Mouse (Mus musculus): ENCODE measurements at regions not wholly inside any gene's neighbourhood (a gene's known extent, or its start where the extent isn't known, plus 50 kb on each side); places are given as distances from the start of the nearest gene placed in this dataset.
"Not testable (repeated sequence)": the region's sequence is repeated elsewhere in the genome, so short reads cannot be mapped to it uniquely, and the experiment has no call there.

DNA sequence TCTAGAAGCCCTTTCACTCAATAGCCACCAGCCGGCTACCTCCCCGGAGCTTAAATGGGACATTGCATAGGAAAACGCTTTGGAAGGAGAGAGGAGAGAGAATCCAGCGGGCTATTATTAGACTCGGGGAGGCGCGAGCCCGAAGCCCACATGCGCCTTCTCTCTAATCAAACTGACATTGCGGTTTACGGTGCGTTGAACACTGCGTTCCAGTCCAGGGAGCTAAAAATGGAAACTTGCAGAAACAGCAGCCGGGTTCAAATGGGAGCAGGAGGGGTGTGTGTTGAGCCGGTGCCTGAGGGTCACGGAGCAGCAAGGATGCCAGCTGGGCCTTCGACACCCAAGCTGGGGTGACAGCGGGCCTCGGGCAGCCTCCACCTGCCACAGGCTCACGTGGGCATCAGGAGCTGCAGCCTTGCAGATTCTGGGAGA, 115.1 kb downstream of the Suds3 start:
- no peaks in the 10 kb centered on the region; the same call in 1 of the 2 replicates for H3K9me3 ChIP-seq (ENCODE audit: low read length)

DNA sequence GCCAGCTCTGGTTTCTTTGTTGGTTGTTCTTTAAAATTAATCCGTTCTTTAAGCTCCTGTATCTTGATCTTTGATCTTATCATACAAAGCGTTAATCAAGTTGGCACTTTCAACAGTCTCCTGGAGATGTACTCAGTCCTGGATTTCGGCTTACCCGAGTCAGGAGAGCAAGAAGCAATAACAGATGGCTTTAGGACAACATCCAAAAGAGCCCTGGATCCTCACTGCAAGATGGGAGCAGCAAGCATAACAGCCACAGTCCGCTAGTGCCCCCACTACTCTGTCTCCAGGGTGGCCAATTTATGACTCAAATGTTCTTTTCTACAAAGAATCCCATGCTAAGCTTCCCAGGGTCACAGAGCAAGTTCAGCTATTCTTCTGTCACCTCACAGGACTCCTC, 121.4 kb downstream of the Suds3 start:
- H3K27me3 ChIP-seq (replicated peaks; ENCODE audit: insufficient read depth, low read length): no peaks in the 10 kb centered on the region
- H3K9me3 ChIP-seq (ENCODE audit: low read length): no peaks in the 10 kb centered on the region
- no peak overlapping the region for H3K4me2 ChIP-seq (replicated peaks; ENCODE audit: low read depth, low read length)
- 38% methylated on average over 5 of the region's 5 CpGs for WGBS
- no peak overlapping the region for H3K9ac ChIP-seq (replicated peaks; ENCODE audit: low read depth)
- H3K36me3 ChIP-seq (ENCODE audit: insufficient read depth, low read length): no peaks in the 10 kb centered on the region
- TF ChIP-seq EP300 (IDR thresholded peaks at IDR 0.05): no peak
- no peak for TF ChIP-seq CTCF (IDR thresholded peaks at IDR 0.05)
- H3K4me3 ChIP-seq (ENCODE audit: low read depth, low read length): no peak overlapping the region
- DNase-seq (ENCODE audit: low spot score) (no peak), ATAC-seq (no peak)
- H3K27ac ChIP-seq (ENCODE audit: low read length): no peak overlapping the region
- H3K4me1 ChIP-seq (ENCODE audit: insufficient read depth, low read depth, low read length): no peaks in the 10 kb centered on the region

More for the DNA sequence above, 115.1 kb downstream of the Suds3 start:
- 83% methylated on average over 20 of the region's 20 CpGs for WGBS
- no peak for TF ChIP-seq EP300 (IDR thresholded peaks at IDR 0.05)
- TF ChIP-seq CTCF (IDR thresholded peaks at IDR 0.05): no peak
- Histone ChIP-seq H3K4me2 (replicated peaks; ENCODE audit: low read depth, low read length) (no peak overlapping the region), H3K4me3 (ENCODE audit: low read depth, low read length) (no peak overlapping the region), H3K27me3 (replicated peaks; ENCODE audit: insufficient read depth, low read length) (no peaks in the 10 kb centered on the region), H3K9ac (replicated peaks; ENCODE audit: low read depth) (no peak overlapping the region), H3K4me1 (ENCODE audit: insufficient read depth, low read depth, low read length) (no peaks in the 10 kb centered on the region), H3K27ac (ENCODE audit: low read length) (no peak overlapping the region), H3K36me3 (ENCODE audit: insufficient read depth, low read length) (no peaks in the 10 kb centered on the region)
- DNase-seq (ENCODE audit: low spot score): no peak
- no peak for ATAC-seq

DNA sequence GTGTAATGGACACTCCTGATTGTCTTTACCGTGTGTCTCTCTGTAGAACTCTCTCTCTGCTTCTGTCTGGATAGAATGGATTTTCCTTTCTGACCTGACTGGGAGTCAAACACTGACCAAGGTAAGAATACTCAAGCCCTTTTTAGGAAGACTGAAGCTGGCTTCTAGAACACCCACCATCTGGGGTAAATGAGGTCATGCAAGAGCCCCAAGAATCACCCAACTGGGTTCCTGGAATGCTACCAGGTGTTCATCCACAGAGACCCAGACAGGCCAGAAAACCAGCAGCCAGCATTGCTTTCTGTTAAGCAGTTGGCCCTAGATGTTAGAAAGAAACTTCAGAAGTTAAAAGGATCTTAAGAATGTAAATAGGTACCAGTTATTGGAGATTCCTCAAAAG, 122.2 kb downstream of the Suds3 start:
- no peaks in the 10 kb centered on the region for H3K9me3 ChIP-seq (ENCODE audit: low read length)
- H3K4me3 ChIP-seq (ENCODE audit: low read depth, low read length): no peak overlapping the region
- H3K4me2 ChIP-seq (replicated peaks; ENCODE audit: low read depth, low read length): no peak overlapping the region
- no peaks in the 10 kb centered on the region for H3K27me3 ChIP-seq (replicated peaks; ENCODE audit: insufficient read depth, low read length)
- ATAC-seq (no peak), DNase-seq (ENCODE audit: low spot score) (no peak)
- no peak overlapping the region for H3K9ac ChIP-seq (replicated peaks; ENCODE audit: low read depth)
- no peaks in the 10 kb centered on the region for H3K36me3 ChIP-seq (ENCODE audit: insufficient read depth, low read length)
- TF ChIP-seq CTCF (IDR thresholded peaks at IDR 0.05) (no peak), EP300 (IDR thresholded peaks at IDR 0.05) (no peak)
- H3K4me1 ChIP-seq (ENCODE audit: insufficient read depth, low read depth, low read length): no peaks in the 10 kb centered on the region
- no peak overlapping the region for H3K27ac ChIP-seq (ENCODE audit: low read length)
- 89% methylated on average over 1 of the region's 1 CpGs for WGBS

GRCm38 (mm10) chr5:116991461-116991860, 124.5 kb downstream of the Suds3 start:
- ATAC-seq: no peak
- Histone ChIP-seq H3K27me3 (replicated peaks; ENCODE audit: insufficient read depth, low read length) (no peaks in the 10 kb centered on the region), H3K9ac (replicated peaks; ENCODE audit: low read depth) (no peak overlapping the region), H3K4me1 (ENCODE audit: insufficient read depth, low read depth, low read length) (no peaks in the 10 kb centered on the region), H3K27ac (ENCODE audit: low read length) (no peak overlapping the region), H3K36me3 (ENCODE audit: insufficient read depth, low read length) (no peaks in the 10 kb centered on the region), H3K4me2 (replicated peaks; ENCODE audit: low read depth, low read length) (no peak overlapping the region), H3K9me3 (ENCODE audit: low read length) (no peaks in the 10 kb centered on the region), H3K4me3 (ENCODE audit: low read depth, low read length) (no peak overlapping the region)
- 84% methylated on average over 6 of the region's 6 CpGs for WGBS
- TF ChIP-seq CTCF (IDR thresholded peaks at IDR 0.05) (no peak), EP300 (IDR thresholded peaks at IDR 0.05) (no peak)
- DNase-seq (ENCODE audit: low spot score): no peak

DNA sequence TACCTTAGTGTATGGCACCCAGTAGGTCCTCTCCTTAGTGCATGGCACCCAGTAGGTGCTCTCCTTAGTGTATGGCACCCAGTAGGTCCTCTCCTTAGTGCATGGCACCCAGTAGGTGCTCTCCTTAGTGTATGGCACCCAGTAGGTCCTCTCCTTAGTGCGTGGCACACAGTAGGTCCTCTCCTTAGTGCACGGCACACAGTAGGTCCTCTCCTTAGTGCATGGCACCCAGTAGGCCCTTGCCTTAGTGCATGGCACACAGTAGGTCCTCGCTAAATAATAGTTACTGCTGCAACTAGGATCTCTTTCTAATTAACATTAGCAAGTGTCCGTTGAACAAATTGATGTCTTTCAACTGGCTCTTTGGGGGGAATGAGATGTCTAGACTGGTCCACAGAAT, 144.4 kb downstream of the Suds3 start:
- not testable (repeated sequence) for H3K27ac ChIP-seq (ENCODE audit: low read length); H3K4me2 ChIP-seq (replicated peaks; ENCODE audit: low read depth, low read length); H3K9me3 ChIP-seq (ENCODE audit: low read length); DNase-seq (ENCODE audit: low spot score); H3K27me3 ChIP-seq (replicated peaks; ENCODE audit: insufficient read depth, low read length); H3K4me1 ChIP-seq (ENCODE audit: insufficient read depth, low read depth, low read length); H3K36me3 ChIP-seq (ENCODE audit: insufficient read depth, low read length); ATAC-seq; H3K4me3 ChIP-seq (ENCODE audit: low read depth, low read length); H3K9ac ChIP-seq (replicated peaks; ENCODE audit: low read depth)
- WGBS: 84% methylated on average over 4 of the region's 4 CpGs

DNA sequence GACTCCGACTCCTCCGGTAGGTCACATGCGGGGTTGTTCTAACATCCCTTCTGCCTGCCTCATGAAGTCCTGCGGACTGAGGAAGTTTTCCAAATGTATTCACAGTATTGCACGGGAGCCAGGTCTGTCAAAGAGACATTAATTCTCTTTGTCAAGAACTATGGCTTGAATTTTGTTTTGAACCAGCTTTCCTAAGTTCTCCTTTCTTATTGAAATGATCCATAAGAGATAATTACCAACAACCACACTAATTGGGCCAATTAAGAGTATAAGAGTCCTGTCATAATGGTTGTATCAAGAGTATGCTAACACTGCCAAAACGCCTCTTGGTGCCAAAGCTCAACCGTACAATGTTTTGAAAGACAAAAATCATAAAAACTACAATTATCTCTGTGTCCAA, 151.7 kb downstream of the Suds3 start:
- DNase-seq (ENCODE audit: low spot score) (no peak), ATAC-seq (no peak)
- 85% methylated on average over 7 of the region's 7 CpGs for whole genome bisulfite sequencing
- Histone ChIP-seq H3K27ac (ENCODE audit: low read length) (no peak overlapping the region), H3K4me3 (ENCODE audit: low read depth, low read length) (no peak overlapping the region), H3K9me3 (ENCODE audit: low read length) (no peaks in the 10 kb centered on the region), H3K4me2 (replicated peaks; ENCODE audit: low read depth, low read length) (no peak overlapping the region), H3K36me3 (ENCODE audit: insufficient read depth, low read length) (no peaks in the 10 kb centered on the region), H3K4me1 (ENCODE audit: insufficient read depth, low read depth, low read length) (no peaks in the 10 kb centered on the region), H3K27me3 (replicated peaks; ENCODE audit: insufficient read depth, low read length) (no peaks in the 10 kb centered on the region), H3K9ac (replicated peaks; ENCODE audit: low read depth) (no peak overlapping the region)
- no peak for TF ChIP-seq EP300 (IDR thresholded peaks at IDR 0.05)
- TF ChIP-seq CTCF (IDR thresholded peaks at IDR 0.05): no peak

DNA sequence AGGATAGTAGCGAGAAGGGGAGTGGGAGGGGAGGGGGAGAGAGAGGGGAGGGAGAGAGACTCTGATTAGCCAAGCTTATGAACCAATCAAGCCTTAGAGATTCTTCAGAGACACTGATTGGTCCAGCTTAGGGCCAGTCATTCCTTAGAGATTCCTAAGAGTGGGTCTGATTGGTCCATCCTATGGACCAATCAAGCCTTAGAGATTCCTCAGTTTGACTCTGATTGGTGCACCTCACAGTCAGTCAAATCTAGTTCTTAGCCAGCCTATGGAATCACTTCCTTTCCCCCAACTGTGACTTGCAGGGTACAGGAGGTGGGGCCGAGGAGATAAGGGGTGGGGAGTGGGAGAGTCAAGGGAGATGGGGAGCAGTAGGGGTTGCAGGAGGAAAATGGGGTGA, 152.8 kb downstream of the Suds3 start:
- no peak overlapping the region for H3K27ac ChIP-seq (ENCODE audit: low read length)
- no peak for DNase-seq (ENCODE audit: low spot score)
- ATAC-seq: no peak
- no peaks in the 10 kb centered on the region for H3K4me1 ChIP-seq (ENCODE audit: insufficient read depth, low read depth, low read length)
- no peaks in the 10 kb centered on the region for H3K36me3 ChIP-seq (ENCODE audit: insufficient read depth, low read length)
- no peak overlapping the region for H3K4me3 ChIP-seq (ENCODE audit: low read depth, low read length)
- H3K9ac ChIP-seq (replicated peaks; ENCODE audit: low read depth): no peak overlapping the region
- H3K9me3 ChIP-seq (ENCODE audit: low read length): no peaks in the 10 kb centered on the region
- WGBS: 49% methylated on average over 2 of the region's 2 CpGs
- TF ChIP-seq EP300 (IDR thresholded peaks at IDR 0.05) (no peak), CTCF (IDR thresholded peaks at IDR 0.05) (no peak)
- no peak overlapping the region for H3K4me2 ChIP-seq (replicated peaks; ENCODE audit: low read depth, low read length)
- no peaks in the 10 kb centered on the region for H3K27me3 ChIP-seq (replicated peaks; ENCODE audit: insufficient read depth, low read length)

Data from lung, postnatal 0 days (tissue).